Mouse (Mus musculus) left cerebral cortex, adult 11 months (tissue): ENCODE measurements at regions not wholly inside any gene's neighbourhood (a gene's known extent, or its start where the extent isn't known, plus 50 kb on each side); places are given as distances from the start of the nearest gene placed in this dataset.
A peak's percentile ranks its signal among the peaks of the same experiment; 100 is the strongest.

Experiments
- DNase-seq: peaks from one replicate; pipeline ENCODE4 v3.0.0; 2022; ENCODE audit warnings: low spot score

GRCm38 (mm10) chr16:47081896-47082295 lies 583.6 kb upstream of the Nectin3 start:
- DNase-seq = no peak

- no peak for DNase-seq
Observed at GRCm38 (mm10) chr16:47080330-47080729, 582.0 kb upstream of the Nectin3 start.

- DNase-seq = no peak
Observed at GRCm38 (mm10) chr16:47059293-47059963, 561.1 kb upstream of the Nectin3 start.

- no peak for DNase-seq
Observed at GRCm38 (mm10) chr16:47058811-47059210, 560.5 kb upstream of the Nectin3 start.

- DNase-seq = peak; percentile 41
Observed at GRCm38 (mm10) chr16:47025971-47026370, 527.6 kb upstream of the Nectin3 start.

GRCm38 (mm10) chr16:47017486-47017885 lies 519.2 kb upstream of the Nectin3 start:
- DNase-seq = no peak

- DNase-seq = no peak
Observed at GRCm38 (mm10) chr16:46982910-46983600, 484.7 kb upstream of the Nectin3 start.

GRCm38 (mm10) chr16:46982272-46982909 lies 484.1 kb upstream of the Nectin3 start:
- no peak for DNase-seq

- DNase-seq = no peak
Observed at GRCm38 (mm10) chr16:46965741-46966140, 467.4 kb upstream of the Nectin3 start.

GRCm38 (mm10) chr16:46956990-46957389 lies 458.7 kb upstream of the Nectin3 start:
- DNase-seq = peak; percentile 47

- no peak for DNase-seq
Observed at GRCm38 (mm10) chr16:46926060-46926459, 427.7 kb upstream of the Nectin3 start.

- no peak for DNase-seq
Observed at GRCm38 (mm10) chr16:46894576-46895203, 396.4 kb upstream of the Nectin3 start.

- DNase-seq = no peak
Observed at GRCm38 (mm10) chr16:46878739-46879138, 380.4 kb upstream of the Nectin3 start.

GRCm38 (mm10) chr16:46863959-46864358 lies 365.6 kb upstream of the Nectin3 start:
- no peak for DNase-seq

GRCm38 (mm10) chr16:46849534-46849933 lies 351.2 kb upstream of the Nectin3 start:
- no peak for DNase-seq

- no peak for DNase-seq
Observed at GRCm38 (mm10) chr16:46848755-46849154, 350.4 kb upstream of the Nectin3 start.

GRCm38 (mm10) chr16:46847707-46848356 lies 349.5 kb upstream of the Nectin3 start:
- DNase-seq = no peak

GRCm38 (mm10) chr16:46841179-46841578 lies 342.9 kb upstream of the Nectin3 start:
- no peak for DNase-seq

- no peak for DNase-seq
Observed at GRCm38 (mm10) chr16:46840764-46841163, 342.4 kb upstream of the Nectin3 start.

- no peak for DNase-seq
Observed at GRCm38 (mm10) chr16:46825147-46825546, 326.8 kb upstream of the Nectin3 start.

- DNase-seq = no peak
Observed at GRCm38 (mm10) chr16:46822753-46823152, 324.4 kb upstream of the Nectin3 start.

- DNase-seq = no peak
Observed at GRCm38 (mm10) chr16:46818215-46818614, 319.9 kb upstream of the Nectin3 start.
